Mouse (Mus musculus) forebrain, embryonic 13.5 days (tissue): ENCODE results near the gene Gtpbp2. TPM values are rescaled to one million over a fixed set of nuclear protein-coding genes. Genes with fewer than 3 reads are reported as not detected.
A peak's percentile ranks its signal among the peaks of the same experiment; 100 is the strongest.

Experiments
- ATAC-seq: fragments of 200-750 bp; cut with Nextera tagmentation; 2 replicates; pipeline ENCODE4 v1.8.0; 2017
- H3K27ac ChIP-seq: fragments of 300-500 bp; sonication (generic); 2 replicates; pipeline ENCODE4 v1.5.1; 2015; ENCODE audit warnings: inconsistent platforms, mild to moderate bottlenecking, moderate library complexity
- H3K27me3 ChIP-seq: fragments of 300-500 bp; sonication (generic); 2 replicates; pipeline ENCODE4 v1.6.1; 2015; ENCODE audit warnings: mild to moderate bottlenecking, inconsistent platforms
- H3K36me3 ChIP-seq: fragments of 300-500 bp; sonication (generic); 2 replicates; pipeline ENCODE4 v1.6.1; 2015; ENCODE audit warnings: mild to moderate bottlenecking, inconsistent platforms; ENCODE audit not compliant: poor library complexity, severe bottlenecking
- H3K4me1 ChIP-seq: fragments of 300-500 bp; sonication (generic); 2 replicates; pipeline ENCODE4 v1.6.1; 2015; ENCODE audit warnings: inconsistent platforms
- H3K4me2 ChIP-seq: fragments of 300-500 bp; sonication (generic); 2 replicates; pipeline ENCODE4 v1.6.1; 2015; ENCODE audit warnings: inconsistent platforms, mild to moderate bottlenecking, moderate library complexity
- H3K4me3 ChIP-seq: fragments of 300-500 bp; sonication (generic); 2 replicates; pipeline ENCODE4 v1.5.1; 2015; ENCODE audit warnings: mild to moderate bottlenecking, inconsistent platforms
- H3K9ac ChIP-seq: fragments of 300-500 bp; sonication (generic); 2 replicates; pipeline ENCODE4 v1.6.1; 2015; ENCODE audit warnings: mild to moderate bottlenecking, inconsistent platforms
- H3K9me3 ChIP-seq: fragments of 300-500 bp; sonication (generic); replicated peaks from 2 replicates; pipeline ENCODE4 v1.6.1; 2016; ENCODE audit warnings: inconsistent platforms
- WGBS: fragments of 180-500 bp; shearing (Covaris S2); methylation state at CpG from one replicate; pipeline ENCODE4 v1.1.7; 2015; 5-methylcytosine and 5-hydroxymethylcytosine counted together
- polyA plus RNA-seq: library from polyadenylated mRNA; unstranded; fragments of >200 nt; fragmentation: Nextera tagmentation; extraction: Ambion mirVana; gene quantifications from 2 replicates; pipeline ENCODE4 v1.2.1, GENCODE M21; 2015

Gtpbp2 gene
- polyA plus RNA-seq, 1 experiment from 2014 or later, result 38.3 TPM

- Histone ChIP-seq H3K4me3 (no peak overlapping the region), H3K36me3 (peaks cover 94% of the 10 kb centered on the region), H3K27me3 (no peaks in the 10 kb centered on the region), H3K4me2 (no peak overlapping the region), H3K9me3 (no peaks in the 10 kb centered on the region), H3K27ac (no peak overlapping the region), H3K9ac (no peak overlapping the region), H3K4me1 (no peaks in the 10 kb centered on the region)
- WGBS, result 85% methylated on average over 4 of the region's 4 CpGs
- ATAC-seq, result no peak
These were observed 21.4 kb downstream of the Gtpbp2 start for GRCm38 (mm10) chr17:46182273-46182672.

- H3K4me3 ChIP-seq, result no peak overlapping the region
- no peaks in the 10 kb centered on the region for H3K4me1 ChIP-seq
- no peak for ATAC-seq
- no peaks in the 10 kb centered on the region for H3K27me3 ChIP-seq
- no peak overlapping the region for H3K9ac ChIP-seq
- WGBS, result 96% methylated on average over 2 of the region's 2 CpGs
- no peaks in the 10 kb centered on the region for H3K9me3 ChIP-seq
- no peak overlapping the region for H3K4me2 ChIP-seq
- peaks cover 93% of the 10 kb centered on the region for H3K36me3 ChIP-seq
- H3K27ac ChIP-seq, result no peak overlapping the region
These were observed 28.0 kb downstream of the Gtpbp2 start for GRCm38 (mm10) chr17:46188829-46189228.

DNA sequence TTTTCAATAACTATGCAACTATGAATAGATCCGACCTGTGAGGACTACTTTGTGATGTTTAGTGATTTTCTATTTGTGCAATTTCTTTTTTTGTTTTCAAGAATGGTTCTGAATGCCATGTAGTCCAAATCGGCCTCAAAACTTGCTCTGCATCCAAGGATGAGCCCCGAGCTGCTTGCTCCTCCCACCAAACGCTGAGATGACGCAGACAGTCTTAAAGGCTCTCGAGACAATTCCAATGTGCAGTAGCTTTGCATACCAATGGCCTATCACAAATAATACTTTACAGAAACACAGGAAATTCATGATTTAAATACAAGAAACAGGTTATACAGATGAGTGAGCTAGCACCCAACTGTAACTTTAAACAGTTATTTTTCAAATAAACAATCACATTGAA is 40.3 kb downstream of the Gtpbp2 start:
- H3K27me3 ChIP-seq, result no peaks in the 10 kb centered on the region
- peak overlapping the region; percentile 79 for H3K4me3 ChIP-seq
- WGBS, result 64% methylated on average over 6 of the region's 6 CpGs
- H3K4me2 ChIP-seq, result peak overlapping the region; percentile 79
- H3K36me3 ChIP-seq, result peaks cover 41% of the 10 kb centered on the region
- peak overlapping the region; percentile 89 for H3K9ac ChIP-seq
- H3K4me1 ChIP-seq, result peaks cover 40% of the 10 kb centered on the region
- no peak for ATAC-seq
- H3K27ac ChIP-seq, result no peak overlapping the region
- H3K9me3 ChIP-seq, result no peaks in the 10 kb centered on the region

DNA sequence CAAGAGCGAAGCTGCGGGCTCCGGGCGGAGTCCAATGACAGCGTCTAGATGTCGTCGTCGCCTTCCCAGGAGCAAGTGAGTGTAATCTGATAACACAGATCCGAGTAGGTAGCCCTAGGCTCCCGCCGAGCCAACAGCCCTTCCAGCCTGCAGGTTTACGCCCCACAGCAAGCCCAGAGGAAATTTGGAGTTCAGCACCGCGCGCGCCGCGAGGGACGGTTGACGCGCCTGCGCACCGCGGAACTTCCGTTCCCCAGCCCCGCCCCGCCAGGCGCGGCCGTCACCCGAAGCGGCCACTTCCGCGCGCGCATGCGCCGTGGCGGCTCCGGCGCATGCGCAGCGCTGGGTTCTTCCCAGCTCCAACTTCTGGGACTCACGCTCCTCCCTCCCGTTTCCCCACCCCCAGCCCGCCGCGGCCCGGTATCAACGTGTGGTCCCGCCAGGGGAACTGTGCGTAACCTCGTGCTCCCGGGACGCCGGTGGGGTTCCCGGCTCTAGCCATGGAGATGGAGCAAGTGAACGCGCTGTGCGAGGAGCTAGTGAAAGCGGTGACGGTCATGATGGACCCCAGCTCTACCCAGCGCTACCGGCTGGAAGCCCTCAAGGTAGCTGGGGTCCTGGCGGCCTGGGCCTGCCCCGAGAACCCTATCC is 41.7 kb downstream of the Gtpbp2 start, which contains the start of the genes Polh and Xpo5:
TSS of gene Polh (minus strand) at position 225 of the 651 bp plus-strand sequence.
TSS of gene Xpo5 (plus strand) at position 362 of the 651 bp plus-strand sequence.
- peak within 1 kb of the TSS; percentile 85 for H3K27ac ChIP-seq
- peaks cover 40% of the 10 kb centered on the region for H3K4me1 ChIP-seq
- H3K4me3 ChIP-seq, result peak within 1 kb of the TSS; percentile 79
- WGBS, result under 1% methylated on average over 65 of the region's 66 CpGs
- H3K9ac ChIP-seq, result peak within 1 kb of the TSS; percentile 89
- peaks cover 41% of the 10 kb centered on the region for H3K36me3 ChIP-seq
- peak; percentile 97 for ATAC-seq
- no peaks in the 10 kb centered on the region for H3K27me3 ChIP-seq
- peak within 1 kb of the TSS; percentile 79 for H3K4me2 ChIP-seq
- no peaks in the 10 kb centered on the region for H3K9me3 ChIP-seq

GRCm38 (mm10) chr17:46203078-46203477 is 42.2 kb downstream of the Gtpbp2 start:
- no peaks in the 10 kb centered on the region for H3K27me3 ChIP-seq
- WGBS, result under 1% methylated on average over 20 of the region's 20 CpGs
- peaks cover 40% of the 10 kb centered on the region for H3K4me1 ChIP-seq
- H3K27ac ChIP-seq, result peak overlapping the region; percentile 69
- H3K4me2 ChIP-seq, result peak overlapping the region; percentile 79
- H3K36me3 ChIP-seq, result peaks cover 41% of the 10 kb centered on the region
- H3K9ac ChIP-seq, result peak overlapping the region; percentile 89
- H3K9me3 ChIP-seq, result no peaks in the 10 kb centered on the region
- H3K4me3 ChIP-seq, result peak overlapping the region; percentile 79
- no peak for ATAC-seq

- H3K9ac ChIP-seq, result no peak overlapping the region
- no peak overlapping the region for H3K4me3 ChIP-seq
- H3K27ac ChIP-seq, result no peak overlapping the region
- H3K4me2 ChIP-seq, result no peak overlapping the region
- peaks cover 61% of the 10 kb centered on the region for H3K36me3 ChIP-seq
- H3K27me3 ChIP-seq, result no peaks in the 10 kb centered on the region
- no peaks in the 10 kb centered on the region for H3K9me3 ChIP-seq
- H3K4me1 ChIP-seq, result peaks cover 20% of the 10 kb centered on the region
- ATAC-seq, result no peak
These were observed 45.8 kb downstream of the Gtpbp2 start for GRCm38 (mm10) chr17:46206676-46207075.

GRCm38 (mm10) chr17:46210550-46210949 is 49.7 kb downstream of the Gtpbp2 start:
- 93% methylated on average over 3 of the region's 3 CpGs for WGBS
- no peak for ATAC-seq
- Histone ChIP-seq H3K27me3 (no peaks in the 10 kb centered on the region), H3K9me3 (no peaks in the 10 kb centered on the region), H3K4me1 (no peaks in the 10 kb centered on the region), H3K27ac (no peak overlapping the region), H3K4me2 (no peak overlapping the region), H3K36me3 (peaks cover 93% of the 10 kb centered on the region), H3K9ac (no peak overlapping the region), H3K4me3 (no peak overlapping the region)

Other genes with a start within 250 kb of the Gtpbp2 start
- 2.7 and 3.7 TPM in 2 replicates for gene Vegfa, start 128.7 kb upstream of the Gtpbp2 start, polyA plus RNA-seq
- 136 and 137 TPM in 2 replicates for gene Mrps18a, start 50.0 kb upstream of the Gtpbp2 start, polyA plus RNA-seq
- gene Rsph9, start 16.8 kb upstream of the Gtpbp2 start, polyA plus RNA-seq, result 22.1 and 26.1 TPM in 2 replicates
- 30.9 and 31.9 TPM in 2 replicates for gene Mad2l1bp, start 7.5 kb upstream of the Gtpbp2 start, polyA plus RNA-seq
- 10.9 and 11.2 TPM in 2 replicates for gene Polh, start 41.6 kb downstream of the Gtpbp2 start, polyA plus RNA-seq
- 45.0 and 51.3 TPM in 2 replicates for gene Xpo5, start 41.8 kb downstream of the Gtpbp2 start, polyA plus RNA-seq
- gene Polr1c, start 87.0 kb downstream of the Gtpbp2 start, polyA plus RNA-seq, result 96.1 and 110 TPM in 2 replicates
- 80.3 and 84.0 TPM in 2 replicates for gene Yipf3, start 87.0 kb downstream of the Gtpbp2 start, polyA plus RNA-seq
- 4.9 and 5.8 TPM in 2 replicates for gene Lrrc73, start 92.5 kb downstream of the Gtpbp2 start, polyA plus RNA-seq
- 36.9 and 38.9 TPM in 2 replicates for gene Tjap1, start 122.0 kb downstream of the Gtpbp2 start, polyA plus RNA-seq
- 2.6 and 2.9 TPM in 2 replicates for gene Dlk2, start 136.4 kb downstream of the Gtpbp2 start, polyA plus RNA-seq
- 6.3 and 6.4 TPM in 2 replicates for gene Abcc10, start 167.3 kb downstream of the Gtpbp2 start, polyA plus RNA-seq
- gene Zfp318, start 222.7 kb downstream of the Gtpbp2 start, polyA plus RNA-seq, result 7.2 and 11.0 TPM in 2 replicates